8 mouse cellular contexts compared by ENCODE assay signal in the genomic region with DNA sequence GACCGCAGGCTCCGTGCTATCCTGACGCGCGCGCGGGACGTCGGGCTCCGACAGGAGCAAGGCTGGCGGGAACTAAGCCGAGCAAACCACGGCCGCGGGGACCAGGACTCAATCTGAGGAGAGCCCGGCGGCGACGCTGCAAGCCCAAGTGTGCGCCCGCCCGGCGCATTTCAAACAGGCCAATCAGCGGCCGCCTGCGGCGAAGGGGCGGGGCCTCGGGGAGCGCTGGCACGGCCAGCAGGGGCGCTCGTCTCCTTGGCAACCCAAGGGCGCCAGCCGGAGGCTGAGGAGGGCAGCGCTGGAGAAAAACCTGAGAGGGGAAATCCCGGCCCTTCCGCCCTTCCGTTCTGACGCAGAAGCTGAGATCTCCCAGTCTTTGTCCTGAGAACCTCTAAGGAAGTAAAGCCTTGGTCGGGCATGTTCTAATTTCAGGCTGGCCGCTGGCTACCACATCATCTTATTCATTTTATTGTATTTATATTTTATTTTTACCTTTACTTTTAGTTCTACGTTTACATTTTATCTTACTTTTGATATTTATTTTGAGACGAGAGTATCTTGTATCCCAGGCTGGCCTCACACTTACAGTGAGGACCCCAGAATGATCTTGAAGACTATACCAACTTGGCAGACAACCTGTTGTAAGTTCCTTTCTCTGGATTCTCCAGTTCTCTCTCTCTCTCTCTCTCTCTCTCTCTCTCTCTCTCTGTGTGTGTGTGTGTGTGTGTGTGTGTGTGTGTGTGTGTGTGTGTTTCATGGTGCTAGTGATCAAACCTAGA. TPM values are rescaled to one million over a fixed set of nuclear protein-coding genes. Genes with fewer than 3 reads are reported as not detected.
DNase-seq lines count a peak whose midpoint lies in the region; ATAC-seq lines count a peak whose summit lies in the region.

TSS of gene Kif23 (minus strand) at position 152 of the 779 bp plus-strand sequence.

- peak; percentile 92 for ATAC-seq in hindbrain, embryonic 12.5 days (ENCODE audit: low FRiP score)

- peaks cover 18% of the 10 kb centered on the region for H3K4me1 ChIP-seq in hindbrain, embryonic 12.5 days

- under 1% methylated on average over 44 of the region's 44 CpGs for WGBS in hindbrain, embryonic 12.5 days

- peak within 1 kb of the TSS; percentile 75 for H3K4me3 ChIP-seq in hindbrain, embryonic 12.5 days

- no peaks in the 10 kb centered on the region for H3K36me3 ChIP-seq in hindbrain, embryonic 12.5 days

- H3K9ac ChIP-seq in hindbrain, embryonic 12.5 days: peak within 1 kb of the TSS; percentile 82

- DNase-seq in Muller cell, postnatal 12 days (ENCODE audit: inconsistent ontology term): peak; percentile 98
- DNase-seq in cerebellum, adult 9-11 months: peak; percentile 91
- peak; percentile 86 to 95 for DNase-seq in frontal cortex, postnatal 10 days (ENCODE audit: low spot score in 2 of 2)
- DNase-seq in layer of hippocampus, postnatal 14 days (ENCODE audit: low spot score in 2 of 2): peak; percentile 91 to 94
- DNase-seq in lung, postnatal 14 days: peak; percentile 98
- peak; percentile 81 for DNase-seq in retina, adult 2 months (ENCODE audit: low read depth, low spot score)
- peak; percentile 98 to 99 for DNase-seq in thymus, postnatal 36 days

- H3K27ac ChIP-seq in hindbrain, embryonic 12.5 days: peak within 1 kb of the TSS; percentile 70

- peak within 1 kb of the TSS; percentile 97 for H3K4me2 ChIP-seq in hindbrain, embryonic 12.5 days (replicated peaks)

- no peaks in the 10 kb centered on the region for H3K27me3 ChIP-seq in hindbrain, embryonic 12.5 days

- no peaks in the 10 kb centered on the region for H3K9me3 ChIP-seq in hindbrain, embryonic 12.5 days (replicated peaks)

RNA-seq across cellular contexts. Expression of gene Kif23, which starts in this region (rescaled TPM):
- polyA plus RNA-seq in hindbrain, embryonic 12.5 days (2016; fragmentation: Nextera tagmentation; extraction: Ambion mirVana): 72.2 and 75.6 TPM in 2 replicates
- 1 to 10 TPM; 3.3 to 5.8 TPM for total RNA-seq in layer of hippocampus, postnatal 14 days (2021)

Comparison
In these comparisons a context has a peak if more than half of its experiments do, and no peak if none do; other contexts are left out.
1. Peak in every context shown above with its lines: DNase-seq, ATAC-seq, H3K4me3 ChIP-seq and H3K27ac ChIP-seq.